Mouse (Mus musculus): ENCODE data around the gene Nup54. TPM values are rescaled to one million over a fixed set of nuclear protein-coding genes. Genes with fewer than 3 reads are reported as not detected.

The Nup54 gene
- polyA plus RNA-seq, 1 experiment from 2014 or later = 76.6 TPM

GRCm38 (mm10) chr5:92384855-92385254 lies 50.2 kb downstream of the Nup54 start:
- Histone ChIP-seq H3K27ac (no peak overlapping the region), H3K9me3 (replicated peaks) (no peaks in the 10 kb centered on the region), H3K4me1 (peaks cover 16% of the 10 kb centered on the region; the same call in 1 of the 2 replicates), H3K36me3 (no peaks in the 10 kb centered on the region), H3K4me3 (no peak overlapping the region), H3K27me3 (ENCODE audit: low read depth, poor library complexity, severe bottlenecking) (no peaks in the 10 kb centered on the region)
- no peak for DNase-seq (ENCODE audit: low spot score)
- 49% methylated on average over 7 of the region's 7 CpGs for WGBS

GRCm38 (mm10) chr5:92383747-92384146 lies 51.3 kb downstream of the Nup54 start:
- no peaks in the 10 kb centered on the region for H3K36me3 ChIP-seq
- no peak overlapping the region for H3K27ac ChIP-seq
- peaks cover 16% of the 10 kb centered on the region; the same call in 1 of the 2 replicates for H3K4me1 ChIP-seq
- 72% methylated on average over 7 of the region's 7 CpGs for WGBS
- H3K27me3 ChIP-seq (ENCODE audit: low read depth, poor library complexity, severe bottlenecking) = no peaks in the 10 kb centered on the region
- no peak overlapping the region for H3K4me3 ChIP-seq
- peak; percentile 30 for DNase-seq (ENCODE audit: low spot score)
- no peaks in the 10 kb centered on the region for H3K9me3 ChIP-seq (replicated peaks)

DNA sequence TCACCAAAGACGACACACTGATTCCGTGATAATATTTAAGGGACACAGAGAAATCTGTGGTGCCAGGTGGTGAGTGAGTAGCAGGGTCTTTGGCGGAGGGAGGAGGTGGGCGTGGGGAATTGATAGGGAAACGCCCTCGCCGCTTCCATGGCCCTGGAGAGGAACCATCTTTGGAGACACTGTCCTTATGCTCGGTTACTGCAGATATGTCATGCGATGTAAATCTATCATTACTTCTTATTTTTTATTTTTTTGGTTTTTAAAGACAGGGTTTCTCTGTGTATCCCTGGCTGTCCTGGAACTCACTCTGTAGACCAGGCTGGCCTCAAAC lies 52.7 kb downstream of the Nup54 start:
- H3K27me3 ChIP-seq (ENCODE audit: low read depth, poor library complexity, severe bottlenecking) = no peaks in the 10 kb centered on the region
- H3K36me3 ChIP-seq = no peaks in the 10 kb centered on the region
- no peak for DNase-seq (ENCODE audit: low spot score)
- no peaks in the 10 kb centered on the region for H3K9me3 ChIP-seq (replicated peaks)
- H3K27ac ChIP-seq = no peak overlapping the region
- WGBS = 66% methylated on average over 9 of the region's 9 CpGs
- peaks cover 14% of the 10 kb centered on the region; the same call in 1 of the 2 replicates for H3K4me1 ChIP-seq
- H3K4me3 ChIP-seq = no peak overlapping the region

DNA sequence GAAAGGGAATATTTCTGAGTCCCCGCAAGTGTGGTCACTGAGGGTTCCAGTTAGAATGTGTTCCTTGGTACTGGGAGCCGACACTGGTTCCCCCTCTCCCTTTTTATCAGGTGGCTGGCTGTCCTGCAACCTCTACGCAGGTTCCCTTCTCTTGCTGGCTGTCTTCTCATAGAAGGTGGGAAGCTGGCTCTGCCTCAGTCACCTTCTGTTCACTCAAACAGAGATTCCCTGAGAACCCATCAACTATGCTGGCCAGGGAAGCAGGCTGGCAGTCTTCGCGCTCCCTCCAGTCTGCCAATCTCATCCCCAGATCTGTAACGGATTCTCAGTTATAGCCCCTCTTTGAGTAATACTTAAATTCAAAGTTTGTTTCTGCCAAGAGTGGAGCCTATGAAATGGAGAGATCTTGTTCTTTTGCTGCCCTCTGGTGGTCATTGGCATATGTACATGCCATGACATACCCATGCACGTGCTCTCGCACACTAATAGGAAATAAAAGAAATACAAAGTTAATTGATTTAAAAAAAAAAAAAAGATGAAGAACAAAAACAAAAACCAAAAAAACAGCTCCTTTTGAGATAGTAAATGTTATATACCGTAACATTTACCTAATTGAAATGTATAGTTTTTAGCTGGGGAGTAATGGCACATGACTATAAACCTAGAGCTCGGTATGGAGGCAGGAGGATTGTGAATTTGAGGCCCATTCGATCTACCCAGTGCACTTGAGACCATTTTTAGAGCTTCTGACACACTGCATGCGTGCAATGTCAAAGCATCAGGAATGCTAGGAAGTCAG lies 53.3 kb downstream of the Nup54 start:
- Histone ChIP-seq H3K27me3 (ENCODE audit: low read depth, poor library complexity, severe bottlenecking) (no peaks in the 10 kb centered on the region), H3K4me1 (peaks cover 12% of the 10 kb centered on the region; the same call in 1 of the 2 replicates), H3K9me3 (replicated peaks) (no peaks in the 10 kb centered on the region), H3K36me3 (no peaks in the 10 kb centered on the region), H3K4me3 (no peak overlapping the region), H3K27ac (no peak overlapping the region)
- WGBS = 37% methylated on average over 12 of the region's 12 CpGs
- DNase-seq (ENCODE audit: low spot score) = peak; percentile 72

DNA sequence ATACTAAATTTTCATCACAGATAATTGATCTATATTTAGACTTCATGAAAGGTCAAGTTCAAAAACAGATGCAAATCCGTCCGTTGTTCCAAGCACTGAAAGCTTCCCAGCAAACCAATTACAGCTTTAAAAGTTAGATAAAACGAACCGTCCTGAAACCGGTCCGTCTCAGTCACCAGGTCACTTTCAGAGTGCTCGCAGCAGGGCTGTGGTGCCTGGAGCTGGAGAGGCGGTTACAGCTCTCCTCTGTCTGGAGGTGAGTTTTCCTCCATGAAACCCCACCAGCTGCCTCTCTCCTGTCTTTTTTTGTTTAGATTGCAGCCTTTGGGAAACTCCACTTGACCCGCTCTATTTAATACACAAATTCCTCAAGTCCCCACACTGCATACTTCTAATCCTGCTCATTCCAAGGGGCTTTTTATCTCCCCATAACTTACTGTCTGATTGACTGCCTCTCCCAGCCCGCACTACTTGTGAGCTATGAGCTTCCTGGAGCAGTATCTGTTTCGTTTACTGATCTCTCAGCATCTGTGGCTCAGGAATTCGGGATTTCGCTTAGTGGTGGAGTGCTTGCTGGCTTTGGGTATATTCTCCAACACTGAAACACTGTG lies 58.1 kb downstream of the Nup54 start:
- no peaks in the 10 kb centered on the region for H3K9me3 ChIP-seq (replicated peaks)
- H3K36me3 ChIP-seq = no peaks in the 10 kb centered on the region
- peak; percentile 28 for DNase-seq (ENCODE audit: low spot score)
- no peak overlapping the region for H3K4me3 ChIP-seq
- H3K27ac ChIP-seq = no peak overlapping the region
- 50% methylated on average over 13 of the region's 13 CpGs for WGBS
- H3K4me1 ChIP-seq = peaks cover 6% of the 10 kb centered on the region; the same call in 1 of the 2 replicates
- no peaks in the 10 kb centered on the region for H3K27me3 ChIP-seq (ENCODE audit: low read depth, poor library complexity, severe bottlenecking)

GRCm38 (mm10) chr5:92375368-92375767 lies 59.7 kb downstream of the Nup54 start:
- no peak overlapping the region for H3K4me3 ChIP-seq
- 90% methylated on average over 17 of the region's 17 CpGs for WGBS
- DNase-seq (ENCODE audit: low spot score) = no peak

GRCm38 (mm10) chr5:92374721-92375142 lies 60.3 kb downstream of the Nup54 start:
- H3K4me1 ChIP-seq = peaks cover 11% of the 10 kb centered on the region; the same call in 1 of the 2 replicates
- no peaks in the 10 kb centered on the region for H3K9me3 ChIP-seq (replicated peaks)
- H3K36me3 ChIP-seq = no peaks in the 10 kb centered on the region
- no peaks in the 10 kb centered on the region for H3K27me3 ChIP-seq (ENCODE audit: low read depth, poor library complexity, severe bottlenecking)
- H3K4me3 ChIP-seq = no peak overlapping the region
- H3K27ac ChIP-seq = no peak overlapping the region
- WGBS = 60% methylated on average over 6 of the region's 6 CpGs
- peak; percentile 27 for DNase-seq (ENCODE audit: low spot score)

More at GRCm38 (mm10) chr5:92375368-92375767, 59.7 kb downstream of the Nup54 start:
- H3K9me3 ChIP-seq (replicated peaks) = no peaks in the 10 kb centered on the region
- no peaks in the 10 kb centered on the region for H3K27me3 ChIP-seq (ENCODE audit: low read depth, poor library complexity, severe bottlenecking)
- peaks cover 11% of the 10 kb centered on the region; the same call in 1 of the 2 replicates for H3K4me1 ChIP-seq
- no peaks in the 10 kb centered on the region for H3K36me3 ChIP-seq
- H3K27ac ChIP-seq = no peak overlapping the region

- Histone ChIP-seq H3K9me3 (replicated peaks) (no peaks in the 10 kb centered on the region), H3K36me3 (no peaks in the 10 kb centered on the region), H3K27ac (no peak overlapping the region), H3K4me1 (peaks cover 14% of the 10 kb centered on the region; the same call in 1 of the 2 replicates), H3K27me3 (ENCODE audit: low read depth, poor library complexity, severe bottlenecking) (no peaks in the 10 kb centered on the region), H3K4me3 (no peak overlapping the region)
- WGBS = 64% methylated on average over 2 of the region's 2 CpGs
- no peak for DNase-seq (ENCODE audit: low spot score)
Observed at GRCm38 (mm10) chr5:92372605-92373004, 62.4 kb downstream of the Nup54 start.

- H3K27me3 ChIP-seq (ENCODE audit: low read depth, poor library complexity, severe bottlenecking) = no peaks in the 10 kb centered on the region
- no peak for DNase-seq (ENCODE audit: low spot score)
- H3K9me3 ChIP-seq (replicated peaks) = no peaks in the 10 kb centered on the region
- H3K4me3 ChIP-seq = no peak overlapping the region
- H3K36me3 ChIP-seq = no peaks in the 10 kb centered on the region
- 87% methylated on average over 14 of the region's 14 CpGs for WGBS
- H3K27ac ChIP-seq = no peak overlapping the region
- 0 out of 2 replicates have a peak, but pooled peaks cover 14% of the 10 kb centered on the region for H3K4me1 ChIP-seq
Observed at GRCm38 (mm10) chr5:92371361-92371976, 63.5 kb downstream of the Nup54 start.

GRCm38 (mm10) chr5:92370891-92371290 lies 64.1 kb downstream of the Nup54 start:
- no peak overlapping the region for H3K4me3 ChIP-seq
- 79% methylated on average over 6 of the region's 6 CpGs for WGBS
- no peaks in the 10 kb centered on the region for H3K9me3 ChIP-seq (replicated peaks)
- no peak for DNase-seq (ENCODE audit: low spot score)
- no peaks in the 10 kb centered on the region for H3K36me3 ChIP-seq
- 0 out of 2 replicates have a peak, but pooled peaks cover 12% of the 10 kb centered on the region for H3K4me1 ChIP-seq
- H3K27me3 ChIP-seq (ENCODE audit: low read depth, poor library complexity, severe bottlenecking) = no peaks in the 10 kb centered on the region
- H3K27ac ChIP-seq = no peak overlapping the region

DNA sequence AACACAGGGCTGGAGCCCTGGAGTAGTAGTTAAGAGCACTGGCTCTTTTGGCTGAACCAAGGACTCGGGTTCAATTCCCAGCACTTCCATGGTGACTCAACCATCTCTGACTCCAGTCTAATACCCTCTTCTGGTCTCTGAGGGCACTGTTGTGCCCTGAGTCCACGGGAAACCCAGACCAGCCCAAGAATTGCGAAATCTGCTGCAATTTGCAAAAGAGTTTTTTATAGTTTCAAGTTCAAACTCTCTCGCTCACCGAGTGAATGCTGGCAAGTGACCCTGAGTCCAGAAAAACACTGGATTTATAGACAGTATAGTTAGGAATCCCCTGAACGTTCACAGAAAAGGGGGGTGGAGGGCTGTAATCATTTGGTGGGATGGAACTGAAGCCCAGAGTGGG lies 64.6 kb downstream of the Nup54 start:
- no peaks in the 10 kb centered on the region for H3K36me3 ChIP-seq
- no peak overlapping the region for H3K27ac ChIP-seq
- H3K4me1 ChIP-seq = 0 out of 2 replicates have a peak, but pooled peaks cover 12% of the 10 kb centered on the region
- H3K9me3 ChIP-seq (replicated peaks) = no peaks in the 10 kb centered on the region
- no peak overlapping the region for H3K4me3 ChIP-seq
- no peaks in the 10 kb centered on the region for H3K27me3 ChIP-seq (ENCODE audit: low read depth, poor library complexity, severe bottlenecking)
- WGBS = 85% methylated on average over 6 of the region's 6 CpGs
- DNase-seq (ENCODE audit: low spot score) = no peak

DNA sequence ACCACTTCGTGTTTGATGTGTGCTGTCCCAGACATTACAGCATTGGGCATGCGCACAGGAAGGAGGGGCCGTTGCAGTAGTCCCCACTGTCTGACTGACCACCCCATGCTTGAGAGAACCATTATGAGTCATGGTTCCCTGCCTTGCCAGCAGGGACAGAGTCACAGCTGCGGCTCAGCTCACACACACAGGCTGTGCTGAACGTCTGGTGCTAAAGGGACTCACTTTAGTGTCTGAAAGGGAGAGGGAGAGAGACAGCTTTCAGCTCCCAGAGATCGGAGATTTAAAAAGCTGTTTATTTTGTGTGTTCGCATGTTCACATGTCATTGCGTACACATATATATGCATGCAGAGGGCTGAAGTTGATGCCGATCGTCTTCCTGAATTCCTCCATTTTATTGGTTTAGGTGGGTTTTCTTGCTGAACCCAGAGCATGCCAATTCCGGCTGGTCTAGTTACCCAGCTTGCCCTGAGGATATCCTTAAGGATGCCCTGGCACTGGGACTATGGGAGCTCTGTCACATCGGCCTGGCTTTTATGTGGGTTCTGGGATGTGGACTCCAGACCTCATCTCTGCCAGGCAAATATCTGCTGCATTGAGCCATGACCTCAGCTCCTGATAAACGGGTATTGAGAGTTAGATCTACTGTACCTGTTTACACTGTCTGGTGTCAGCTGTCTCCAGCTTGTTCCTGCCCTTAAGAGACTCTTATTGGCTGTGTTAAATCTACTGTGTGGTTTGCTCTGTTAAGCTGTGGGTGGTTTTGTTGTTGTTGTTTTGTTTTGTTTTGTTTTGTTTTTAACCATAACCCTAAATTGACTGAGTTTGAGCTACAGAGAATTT lies 65.6 kb downstream of the Nup54 start:
- DNase-seq (ENCODE audit: low spot score) = no peak
- no peaks in the 10 kb centered on the region for H3K36me3 ChIP-seq
- no peaks in the 10 kb centered on the region for H3K9me3 ChIP-seq (replicated peaks)
- no peak overlapping the region for H3K27ac ChIP-seq
- H3K27me3 ChIP-seq (ENCODE audit: low read depth, poor library complexity, severe bottlenecking) = no peaks in the 10 kb centered on the region
- H3K4me1 ChIP-seq = 0 out of 2 replicates have a peak, but pooled peaks cover 12% of the 10 kb centered on the region
- H3K4me3 ChIP-seq = no peak overlapping the region
- 79% methylated on average over 13 of the region's 13 CpGs for WGBS

Data from limb, embryonic 10.5 days (tissue).